Mouse (Mus musculus): ENCODE data around the gene Mcoln2. TPM values are rescaled to one million over a fixed set of nuclear protein-coding genes. Genes with fewer than 3 reads are reported as not detected.

Gene Mcoln2
- total and polyA plus RNA-seq, 3 experiments, result 0.10 to 0.42 TPM; not detected in 1

DNA sequence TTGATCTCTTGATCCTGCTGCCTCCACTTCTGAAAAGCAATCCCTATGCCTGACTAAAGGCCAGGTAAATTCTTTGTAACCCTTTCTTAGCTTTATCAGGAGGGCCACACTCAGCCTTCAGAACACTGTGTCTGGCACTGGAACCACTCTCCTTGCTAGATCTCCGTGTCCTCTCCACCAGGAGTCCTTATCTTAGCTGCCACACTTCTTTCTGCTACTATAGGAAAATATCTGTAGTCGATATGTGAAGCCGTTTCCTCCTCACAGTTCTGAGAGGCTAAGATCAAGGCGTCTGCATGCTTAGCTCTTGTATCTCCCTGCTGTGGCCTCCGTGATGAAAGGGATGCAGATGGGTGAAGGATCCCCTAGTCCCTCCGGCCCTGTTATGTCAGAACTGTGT is 22.4 kb upstream of the Mcoln2 start (continued):
- TF ChIP-seq POLR2AphosphoS5 (IDR thresholded peaks at IDR 0.05; ENCODE audit: borderline replicate concordance, low read depth, low read length) (no peak), ZNF384 (IDR thresholded peaks at IDR 0.05; ENCODE audit: low read depth, low read length) (no peak), BHLHE40 (IDR thresholded peaks at IDR 0.05; ENCODE audit: borderline replicate concordance, low read depth, low read length) (no peak), CHD1 (IDR thresholded peaks at IDR 0.05; ENCODE audit: low read depth, low read length) (no peak), POLR2AphosphoS2 (IDR thresholded peaks at IDR 0.05; ENCODE audit: low read length) (no peak), EP300 (IDR thresholded peaks at IDR 0.05; ENCODE audit: low read depth in 1 of 2, low read length in 2 of 2) (peak; percentile 93 to 95), RCOR1 (IDR thresholded peaks at IDR 0.05; ENCODE audit: low read depth, low read length) (peak; percentile 83), MAX (IDR thresholded peaks at IDR 0.05; ENCODE audit: low read length) (no peak), ZKSCAN1 (IDR thresholded peaks at IDR 0.05; ENCODE audit: low read depth, low read length) (no peak), ZMIZ1 (IDR thresholded peaks at IDR 0.05; ENCODE audit: low read depth, low read length) (no peak), MAZ (IDR thresholded peaks at IDR 0.05; ENCODE audit: low read depth, low read length) (no peak), TCF12 (IDR thresholded peaks at IDR 0.05; ENCODE audit: low read depth, low read length) (peak; percentile 96), USF2 (IDR thresholded peaks at IDR 0.05; ENCODE audit: borderline replicate concordance in 1 of 2, insufficient read depth in 1 of 2, low read depth in 1 of 2, low read length in 2 of 2) (no peak), MYC (IDR thresholded peaks at IDR 0.05; ENCODE audit: low read depth, low read length) (0 out of 2 replicates have a peak, but pooled peaks have one; percentile 33), ELF1 (IDR thresholded peaks at IDR 0.05; ENCODE audit: low read depth, low read length) (no peak), SMC3 (IDR thresholded peaks at IDR 0.05; ENCODE audit: low read depth, low read length) (no peak)

DNA sequence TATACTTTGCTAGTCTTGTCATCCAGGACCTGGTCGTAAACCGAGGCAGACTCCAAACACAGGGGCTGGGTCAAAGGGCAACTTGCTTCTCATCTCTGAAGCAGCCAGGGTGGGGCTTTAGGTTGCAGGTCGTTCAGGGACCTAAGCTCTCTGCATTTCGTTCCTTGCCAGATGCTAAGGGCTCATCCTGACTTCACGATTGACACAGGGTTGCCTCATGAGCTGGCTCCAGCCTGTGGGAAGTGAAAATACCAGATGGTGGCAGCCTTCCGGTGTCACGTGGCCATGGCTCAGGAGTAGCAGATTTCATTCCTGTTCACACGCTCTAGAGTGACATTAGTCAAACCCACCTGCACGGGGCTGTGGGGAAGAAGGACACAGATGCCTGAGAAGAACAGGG is 14.8 kb upstream of the Mcoln2 start:
- Histone ChIP-seq H3K9ac (ENCODE audit: control insufficient read depth, low read depth, low read length, poor library complexity, severe bottlenecking) (no peak overlapping the region), H3K79me2 (ENCODE audit: control insufficient read depth, insufficient read depth, low read length, poor library complexity) (no peaks in the 10 kb centered on the region), H3K36me3 (ENCODE audit: control insufficient read depth in 1 of 2, insufficient read depth in 2 of 2, low read length in 2 of 2) (no peaks in the 10 kb centered on the region; a peak in 1 of 4 replicates), H3K4me1 (ENCODE audit: control insufficient read depth in 1 of 2, insufficient read depth in 2 of 2, low read length in 2 of 2) (peaks cover 0 to 6% of the 10 kb centered on the region in 2 experiments; a peak in 1 of 4 replicates), H3K4me3 (ENCODE audit: control insufficient read depth in 1 of 2, insufficient read depth in 1 of 2, low read depth in 2 of 2, low read length in 2 of 2) (no peak overlapping the region), H3K27me3 (ENCODE audit: control insufficient read depth in 1 of 2, insufficient read depth in 2 of 2, low read length in 2 of 2) (no peaks in the 10 kb centered on the region), H3K9me3 (replicated peaks; ENCODE audit: insufficient read depth, low read length) (no peaks in the 10 kb centered on the region), H3K27ac (ENCODE audit: control insufficient read depth, low read depth, low read length) (no peak overlapping the region)
- TF ChIP-seq USF2 (IDR thresholded peaks at IDR 0.05; ENCODE audit: borderline replicate concordance in 1 of 2, insufficient read depth in 1 of 2, low read depth in 1 of 2, low read length in 2 of 2), result no peak
- TF ChIP-seq MAZ (IDR thresholded peaks at IDR 0.05; ENCODE audit: low read depth, low read length), result no peak
- no peak for TF ChIP-seq MYB (IDR thresholded peaks at IDR 0.05; ENCODE audit: low read depth, low read length)
- no peak for TF ChIP-seq MYC (IDR thresholded peaks at IDR 0.05; ENCODE audit: low read depth, low read length)
- TF ChIP-seq BHLHE40 (IDR thresholded peaks at IDR 0.05; ENCODE audit: borderline replicate concordance, low read depth, low read length), result no peak
- TF ChIP-seq ELF1 (IDR thresholded peaks at IDR 0.05; ENCODE audit: low read depth, low read length), result no peak
- no peak for TF ChIP-seq CHD2 (IDR thresholded peaks at IDR 0.05; ENCODE audit: low read length)
- TF ChIP-seq TAL1 (IDR thresholded peaks at IDR 0.05; ENCODE audit: low read length), result no peak
- TF ChIP-seq RAD21 (IDR thresholded peaks at IDR 0.05; ENCODE audit: low read depth, low read length), result no peak
- no peak for TF ChIP-seq HCFC1 (IDR thresholded peaks at IDR 0.05; ENCODE audit: low read depth, low read length)
- no peak for TF ChIP-seq USF1 (IDR thresholded peaks at IDR 0.05; ENCODE audit: low read depth, low read length)
- TF ChIP-seq ETS1 (IDR thresholded peaks at IDR 0.05; ENCODE audit: low read depth, low read length), result no peak
- no peak for TF ChIP-seq CHD1 (IDR thresholded peaks at IDR 0.05; ENCODE audit: low read depth, low read length)
- no peak for TF ChIP-seq ZKSCAN1 (IDR thresholded peaks at IDR 0.05; ENCODE audit: low read depth, low read length)
- TF ChIP-seq NELFE (IDR thresholded peaks at IDR 0.05; ENCODE audit: low read depth, low read length), result no peak
- TF ChIP-seq EP300 (IDR thresholded peaks at IDR 0.05; ENCODE audit: low read depth in 1 of 2, low read length in 2 of 2), result no peak
- no peak for TF ChIP-seq UBTF (IDR thresholded peaks at IDR 0.05; ENCODE audit: borderline replicate concordance, insufficient read depth, low read depth, low read length)
- TF ChIP-seq GATA1 (IDR thresholded peaks at IDR 0.05; ENCODE audit: low read depth, low read length), result no peak
- no peak for DNase-seq (ENCODE audit: low read depth, low spot score)
